Mouse (Mus musculus): ENCODE data around the gene Lrit3.
A peak's percentile ranks its signal among the peaks of the same experiment; 100 is the strongest.

Lrit3 gene

GRCm38 (mm10) chr3:129803765-129804164 lies at the start of gene Lrit3:
Gene Lrit3 (minus strand): TSS chr3:129804030.
- DNase-seq (ENCODE audit: low read depth, low spot score): no peak

- no peak for DNase-seq (ENCODE audit: low read depth, low spot score)
Measured at GRCm38 (mm10) chr3:129846846-129847245, 43.0 kb upstream of the Lrit3 start.

- no peak for DNase-seq (ENCODE audit: low read depth, low spot score)
Measured at GRCm38 (mm10) chr3:129845868-129846267, 42.0 kb upstream of the Lrit3 start.

GRCm38 (mm10) chr3:129838017-129838416 lies 34.2 kb upstream of the Lrit3 start:
- DNase-seq (ENCODE audit: low read depth, low spot score): peak; percentile 95

GRCm38 (mm10) chr3:129836965-129837364 lies 33.1 kb upstream of the Lrit3 start:
- no peak for DNase-seq (ENCODE audit: low read depth, low spot score)

GRCm38 (mm10) chr3:129836051-129836697 lies 32.3 kb upstream of the Lrit3 start:
- peak; percentile 47 for DNase-seq (ENCODE audit: low read depth, low spot score)

GRCm38 (mm10) chr3:129835388-129835934 lies 31.6 kb upstream of the Lrit3 start, which contains the start of gene Cfi:
Gene Cfi (plus strand): TSS chr3:129835884.
- no peak for DNase-seq (ENCODE audit: low read depth, low spot score)

GRCm38 (mm10) chr3:129831035-129831568 lies 27.3 kb upstream of the Lrit3 start, which contains the start of gene Gar1:
Gene Gar1 (minus strand): TSS chr3:129831396.
- DNase-seq (ENCODE audit: low read depth, low spot score): peak; percentile 97

GRCm38 (mm10) chr3:129830626-129831025 lies 26.8 kb upstream of the Lrit3 start:
- DNase-seq (ENCODE audit: low read depth, low spot score): no peak

- DNase-seq (ENCODE audit: low read depth, low spot score): peak; percentile 50
Measured at GRCm38 (mm10) chr3:129827691-129828090, 23.9 kb upstream of the Lrit3 start.

GRCm38 (mm10) chr3:129826691-129827090 lies 22.9 kb upstream of the Lrit3 start:
- DNase-seq (ENCODE audit: low read depth, low spot score): no peak

- DNase-seq (ENCODE audit: low read depth, low spot score): no peak
Measured at GRCm38 (mm10) chr3:129824891-129825290, 21.1 kb upstream of the Lrit3 start.

GRCm38 (mm10) chr3:129824146-129824545 lies 20.3 kb upstream of the Lrit3 start:
- DNase-seq (ENCODE audit: low read depth, low spot score): no peak

GRCm38 (mm10) chr3:129823293-129823692 lies 19.5 kb upstream of the Lrit3 start:
- DNase-seq (ENCODE audit: low read depth, low spot score): peak; percentile 70

- DNase-seq (ENCODE audit: low read depth, low spot score): no peak
Measured at GRCm38 (mm10) chr3:129822206-129822775, 18.5 kb upstream of the Lrit3 start, which contains the start of gene Rrh. Gene Rrh (minus strand): TSS chr3:129822587.

GRCm38 (mm10) chr3:129821736-129822135 lies 17.9 kb upstream of the Lrit3 start:
- DNase-seq (ENCODE audit: low read depth, low spot score): no peak

- DNase-seq (ENCODE audit: low read depth, low spot score): no peak
Measured at GRCm38 (mm10) chr3:129820847-129821246, 17.0 kb upstream of the Lrit3 start.

- no peak for DNase-seq (ENCODE audit: low read depth, low spot score)
Measured at GRCm38 (mm10) chr3:129799011-129799410, 4.8 kb downstream of the Lrit3 start.

- no peak for DNase-seq (ENCODE audit: low read depth, low spot score)
Measured at GRCm38 (mm10) chr3:129798551-129798950, 5.3 kb downstream of the Lrit3 start.

- no peak for DNase-seq (ENCODE audit: low read depth, low spot score)
Measured at GRCm38 (mm10) chr3:129797341-129797740, 6.5 kb downstream of the Lrit3 start.

GRCm38 (mm10) chr3:129793801-129794200 lies 10.0 kb downstream of the Lrit3 start:
- DNase-seq (ENCODE audit: low read depth, low spot score): no peak

GRCm38 (mm10) chr3:129782746-129783145 lies 21.1 kb downstream of the Lrit3 start:
- no peak for DNase-seq (ENCODE audit: low read depth, low spot score)

GRCm38 (mm10) chr3:129781435-129781834 lies 22.4 kb downstream of the Lrit3 start:
- DNase-seq (ENCODE audit: low read depth, low spot score): no peak
